Mouse (Mus musculus) brown adipose tissue, adult 24 weeks (tissue): ENCODE data around the gene Adad2. TPM values are rescaled to one million over a fixed set of nuclear protein-coding genes. Genes with fewer than 3 reads are reported as not detected.

ENCODE experiments used
- H3K27ac ChIP-seq: fragments of 200-500 bp; replicated peaks from 2 replicates; pipeline ENCODE4 v1.5.1; 2012; ENCODE audit warnings: low read depth, mild to moderate bottlenecking, low read length
- H3K4me1 ChIP-seq: fragments of 200-500 bp; 2 replicates; pipeline ENCODE4 v1.6.1; 2012; ENCODE audit warnings: low read length, mixed read lengths; ENCODE audit not compliant: control insufficient read depth, insufficient read depth, insufficient read length
- H3K4me3 ChIP-seq: fragments of 200-500 bp; 2 replicates; pipeline ENCODE4 v1.5.1; 2012; ENCODE audit warnings: low read depth, mild to moderate bottlenecking, low read length, moderate library complexity; ENCODE audit not compliant: insufficient read depth
- polyA plus RNA-seq: library from polyadenylated mRNA; stranded (reverse); fragments of >200 nt; gene quantifications from 2 replicates; pipeline ENCODE4 v1.2.4, GENCODE M21; 2012; ENCODE audit not compliant: missing spikeins, insufficient read depth, insufficient read length

Gene Adad2
- polyA plus RNA-seq, 1 experiment, result not detected

DNA sequence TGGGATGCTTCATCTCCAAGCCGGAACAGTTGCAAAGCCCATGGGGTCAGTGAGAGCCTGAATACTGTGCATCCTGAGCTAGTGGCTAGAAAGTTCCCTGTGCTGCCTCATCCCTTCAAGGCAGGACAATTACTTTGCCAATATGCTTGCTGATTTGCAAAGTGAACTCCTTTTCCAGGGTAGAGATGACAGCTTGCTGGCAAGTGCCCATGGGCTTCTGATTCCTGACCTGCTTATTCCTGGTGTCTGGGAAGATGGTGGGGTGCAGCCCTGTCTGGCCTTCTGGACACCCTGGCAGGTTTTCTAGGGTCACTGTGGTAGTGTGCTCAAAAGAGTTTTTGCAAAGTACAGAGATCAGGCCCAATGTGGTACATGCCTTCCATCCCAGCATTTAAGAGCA is 30.4 kb downstream of the Adad2 start:
- Histone ChIP-seq H3K4me3 (no peak overlapping the region), H3K27ac (no peak overlapping the region), H3K4me1 (no peaks in the 10 kb centered on the region)

- no peak overlapping the region for H3K4me3 ChIP-seq
- H3K27ac ChIP-seq, result no peak overlapping the region
- no peaks in the 10 kb centered on the region for H3K4me1 ChIP-seq
These were observed 31.9 kb downstream of the Adad2 start for GRCm38 (mm10) chr8:119644429-119644960.

DNA sequence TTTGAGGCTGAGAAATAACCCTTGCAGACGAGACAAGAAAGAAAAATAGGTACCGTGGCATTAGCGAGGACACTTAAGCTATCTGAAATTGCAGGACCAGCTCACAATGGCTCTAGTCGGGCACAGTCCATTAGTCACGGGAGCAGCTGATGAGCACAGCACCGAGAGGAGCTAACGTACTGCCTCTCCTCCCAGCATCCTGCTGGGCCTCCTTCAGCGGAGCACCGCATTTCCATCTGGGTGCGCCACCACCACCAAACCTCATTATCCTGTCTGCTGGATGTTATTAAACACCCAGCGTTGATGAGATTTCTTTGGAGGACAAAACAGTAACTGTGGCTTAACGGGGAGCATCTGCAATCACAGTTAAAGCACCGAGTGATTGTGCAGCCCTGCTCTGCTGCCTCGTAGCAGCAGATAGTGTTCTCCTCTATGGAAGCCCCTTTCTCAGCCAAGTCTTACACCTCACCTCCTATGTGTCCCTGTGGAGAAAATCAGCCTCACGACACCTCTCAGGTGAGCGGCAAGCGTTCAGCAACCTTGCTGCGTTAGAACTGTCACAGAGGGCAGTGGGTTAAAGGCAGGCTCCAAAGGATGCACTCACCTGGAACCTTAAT is 32.5 kb downstream of the Adad2 start:
- H3K4me1 ChIP-seq, result no peaks in the 10 kb centered on the region
- H3K4me3 ChIP-seq, result no peak overlapping the region
- H3K27ac ChIP-seq, result no peak overlapping the region

DNA sequence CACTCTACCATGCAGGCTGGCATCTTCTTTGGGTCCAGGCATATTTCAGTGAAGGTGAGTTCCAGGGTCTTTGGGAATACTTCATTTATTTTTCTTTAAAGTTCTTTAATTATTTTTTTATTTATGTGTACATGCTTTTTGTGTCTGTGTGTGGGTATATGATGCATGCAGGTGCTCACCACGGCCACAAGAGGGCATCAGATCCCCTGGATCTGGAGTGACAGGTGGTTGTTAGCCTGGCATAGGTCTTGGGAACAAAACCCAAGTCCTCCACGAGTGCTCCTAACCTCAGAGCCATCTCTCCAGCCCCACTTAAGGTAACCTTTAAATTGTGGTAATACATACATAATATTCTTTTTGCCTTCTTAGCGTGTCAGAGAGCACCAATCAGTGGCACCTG is 33.6 kb downstream of the Adad2 start:
- H3K27ac ChIP-seq, result no peak overlapping the region
- no peaks in the 10 kb centered on the region for H3K4me1 ChIP-seq
- no peak overlapping the region for H3K4me3 ChIP-seq

GRCm38 (mm10) chr8:119646846-119647245 is 34.3 kb downstream of the Adad2 start:
- H3K4me3 ChIP-seq, result no peak overlapping the region
- no peak overlapping the region for H3K27ac ChIP-seq
- H3K4me1 ChIP-seq, result no peaks in the 10 kb centered on the region

DNA sequence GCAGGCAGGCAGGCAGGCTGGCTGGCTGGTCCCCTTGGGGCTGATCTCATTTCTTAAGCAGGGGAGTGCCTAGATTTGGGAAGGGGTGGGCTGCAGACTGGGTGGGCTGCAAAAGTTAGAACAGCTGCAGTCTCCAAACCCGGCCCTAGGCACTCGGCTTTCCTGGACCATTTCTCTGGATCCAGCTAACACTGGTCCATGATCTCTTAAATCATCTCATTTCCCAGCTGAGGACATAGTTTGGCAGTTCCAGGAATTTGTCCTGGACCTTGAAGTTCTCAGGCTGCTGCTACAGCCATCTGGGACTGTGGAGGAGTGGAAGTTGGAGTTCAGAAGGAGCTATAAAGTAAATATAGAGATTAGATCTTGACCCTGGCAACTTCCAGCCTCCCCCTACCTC is 38.8 kb downstream of the Adad2 start:
- Histone ChIP-seq H3K4me3 (no peak overlapping the region), H3K4me1 (no peaks in the 10 kb centered on the region)

GRCm38 (mm10) chr8:119656709-119657464 is 44.3 kb downstream of the Adad2 start:
- Histone ChIP-seq H3K4me3 (no peak overlapping the region), H3K27ac (no peak overlapping the region), H3K4me1 (no peaks in the 10 kb centered on the region)

More for the DNA sequence above, 38.8 kb downstream of the Adad2 start:
- no peak overlapping the region for H3K27ac ChIP-seq

- no peak overlapping the region for H3K4me3 ChIP-seq
- no peaks in the 10 kb centered on the region for H3K4me1 ChIP-seq
- 0 out of 2 replicates have a peak overlapping the region, but pooled peaks have one; percentile 19 for H3K27ac ChIP-seq
These were observed 48.5 kb downstream of the Adad2 start for GRCm38 (mm10) chr8:119661081-119661480.

- no peak overlapping the region for H3K27ac ChIP-seq
- no peak overlapping the region for H3K4me3 ChIP-seq
- H3K4me1 ChIP-seq, result no peaks in the 10 kb centered on the region
These were observed 49.3 kb downstream of the Adad2 start for GRCm38 (mm10) chr8:119661892-119662291.

GRCm38 (mm10) chr8:119663440-119663839 is 50.9 kb downstream of the Adad2 start:
- no peak overlapping the region for H3K27ac ChIP-seq
- no peaks in the 10 kb centered on the region for H3K4me1 ChIP-seq
- H3K4me3 ChIP-seq, result no peak overlapping the region

DNA sequence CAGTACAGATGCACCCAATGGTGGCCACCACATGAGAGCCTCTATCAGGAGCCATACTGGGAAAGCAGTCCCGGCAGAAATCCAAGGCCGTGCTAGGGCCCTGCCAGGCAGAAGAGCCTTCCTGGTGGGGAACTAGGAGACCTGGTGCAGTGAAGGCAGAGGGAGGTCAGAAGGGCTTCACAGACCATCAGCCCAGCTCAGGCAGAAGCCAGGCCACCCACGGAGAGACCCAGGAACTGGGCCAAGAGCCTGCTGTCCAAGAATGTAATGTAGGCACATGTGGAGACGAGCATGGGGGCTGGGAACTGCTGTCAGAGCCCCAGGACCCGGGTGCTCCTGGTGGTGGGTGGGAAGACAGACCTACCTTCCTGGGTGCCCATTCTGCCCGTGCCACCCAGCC is 52.7 kb downstream of the Adad2 start:
- H3K4me1 ChIP-seq, result no peaks in the 10 kb centered on the region
- no peak overlapping the region for H3K4me3 ChIP-seq
- H3K27ac ChIP-seq, result no peak overlapping the region

Other genes with a start within 250 kb of the Adad2 start
- gene Mlycd, start 217.9 kb upstream of the Adad2 start, polyA plus RNA-seq, result 72.3 and 74.2 TPM in 2 replicates
- gene Osgin1, start 178.6 kb upstream of the Adad2 start, polyA plus RNA-seq, result 1.9 and 2.2 TPM in 2 replicates
- not detected in 2 replicates for gene Necab2, start 166.0 kb upstream of the Adad2 start, polyA plus RNA-seq
- not detected in 2 replicates for gene Slc38a8, start 111.0 kb upstream of the Adad2 start, polyA plus RNA-seq
- 33.8 and 34.4 TPM in 2 replicates for gene Mbtps1, start 54.0 kb upstream of the Adad2 start, polyA plus RNA-seq
- 7.8 and 9.6 TPM in 2 replicates for gene Hsdl1, start 37.6 kb upstream of the Adad2 start, polyA plus RNA-seq
- not detected in 2 replicates for gene Dnaaf1, start 37.5 kb upstream of the Adad2 start, polyA plus RNA-seq
- 0.92 and 1.8 TPM in 2 replicates for gene Taf1c, start 7.5 kb upstream of the Adad2 start, polyA plus RNA-seq
- 1.9 TPM in 2 replicates for gene Kcng4, start 22.9 kb downstream of the Adad2 start, polyA plus RNA-seq
- gene Wfdc1, start 53.6 kb downstream of the Adad2 start, polyA plus RNA-seq, result 1.7 and 3.0 TPM in 2 replicates
- not detected in 2 replicates for gene Atp2c2, start 87.3 kb downstream of the Adad2 start, polyA plus RNA-seq
- gene Tldc1, start 165.7 kb downstream of the Adad2 start, polyA plus RNA-seq, result 1.7 and 3.4 TPM in 2 replicates
- 16.9 and 18.2 TPM in 2 replicates for gene Cotl1, start 227.8 kb downstream of the Adad2 start, polyA plus RNA-seq
- gene Klhl36, start 249.5 kb downstream of the Adad2 start, polyA plus RNA-seq, result 2.7 and 4.0 TPM in 2 replicates